Mouse (Mus musculus) NIH3T3 (cell line): Measurements from ENCODE around the gene Ldlrad3.

Experiments used
- DNase-seq: peaks from one replicate; pipeline ENCODE4 v3.0.0-alpha.2; 2012; ENCODE audit warnings: low read depth

Ldlrad3 gene

GRCm38 (mm10) chr2:102185951-102186561, at the start of gene Ldlrad3:
Ldlrad3 (minus strand) TSS chr2:102186385.
- DNase-seq = peak; percentile 93

GRCm38 (mm10) chr2:102231470-102231869, 45.3 kb upstream of the Ldlrad3 start:
- DNase-seq = no peak

GRCm38 (mm10) chr2:102229126-102229525, 42.9 kb upstream of the Ldlrad3 start:
- DNase-seq = no peak

DNA sequence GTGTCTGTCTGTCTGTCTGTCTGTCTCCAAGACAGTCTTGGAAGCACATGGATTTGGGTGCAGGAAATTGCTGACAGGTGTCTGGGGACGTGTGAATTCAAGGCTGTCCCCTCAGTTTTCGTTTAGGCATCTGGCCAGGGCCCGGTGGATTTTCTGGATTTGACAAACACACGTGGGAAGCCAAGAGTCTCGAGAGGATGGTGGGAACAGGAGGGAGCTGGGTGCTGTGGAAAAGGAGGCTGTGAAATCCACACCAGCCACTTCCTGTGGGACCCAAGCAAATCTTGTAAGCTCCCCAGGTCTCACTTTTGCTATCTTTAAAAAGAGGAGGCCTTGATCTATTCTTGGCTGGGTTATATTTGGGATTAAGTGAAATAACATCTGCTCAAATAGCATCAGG, 42.1 kb upstream of the Ldlrad3 start:
- no peak for DNase-seq

- DNase-seq = no peak
Observed at GRCm38 (mm10) chr2:102227839-102228238, 41.7 kb upstream of the Ldlrad3 start.

DNA sequence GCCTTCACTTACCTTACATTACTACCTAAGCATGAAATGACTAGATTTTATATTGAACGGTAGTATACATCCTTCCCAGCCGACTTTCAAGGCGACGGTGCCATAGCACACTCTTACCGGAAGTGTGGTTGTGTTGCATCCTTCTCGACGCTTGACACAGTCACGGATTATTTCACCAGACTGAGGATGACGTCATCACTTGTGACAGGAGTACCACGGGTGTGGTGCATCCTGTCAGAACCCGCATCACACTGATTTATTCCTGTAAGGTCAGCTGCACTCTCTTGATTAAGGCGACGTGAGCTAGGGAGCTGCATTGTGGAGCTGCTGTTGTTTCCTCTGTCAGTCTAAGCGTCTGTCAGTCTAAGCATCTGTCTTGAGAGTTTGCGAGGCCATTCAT, 40.1 kb upstream of the Ldlrad3 start:
- no peak for DNase-seq

- no peak for DNase-seq
Observed at GRCm38 (mm10) chr2:102223355-102224128, 37.4 kb upstream of the Ldlrad3 start.

DNA sequence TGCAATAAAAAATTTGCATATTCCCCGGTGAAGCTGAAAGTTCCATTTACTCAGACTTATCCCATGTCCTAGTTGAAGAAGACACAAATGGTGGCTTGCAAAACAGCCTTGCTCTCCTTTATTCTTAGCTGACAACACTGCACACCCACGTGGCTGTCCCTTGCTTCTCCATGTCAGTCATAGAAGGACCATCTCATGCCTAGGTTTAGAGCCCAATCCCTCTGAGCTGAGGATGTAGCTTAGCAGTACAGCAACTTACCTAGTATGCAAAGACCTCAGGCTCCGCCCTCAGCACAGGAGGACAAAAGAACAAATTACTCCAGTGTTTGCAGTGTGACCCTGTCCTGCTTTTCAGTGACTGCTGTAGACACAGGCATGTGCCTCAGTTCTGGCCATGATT, 36.6 kb upstream of the Ldlrad3 start:
- DNase-seq = no peak

GRCm38 (mm10) chr2:102216817-102217216, 30.6 kb upstream of the Ldlrad3 start:
- DNase-seq = no peak

DNA sequence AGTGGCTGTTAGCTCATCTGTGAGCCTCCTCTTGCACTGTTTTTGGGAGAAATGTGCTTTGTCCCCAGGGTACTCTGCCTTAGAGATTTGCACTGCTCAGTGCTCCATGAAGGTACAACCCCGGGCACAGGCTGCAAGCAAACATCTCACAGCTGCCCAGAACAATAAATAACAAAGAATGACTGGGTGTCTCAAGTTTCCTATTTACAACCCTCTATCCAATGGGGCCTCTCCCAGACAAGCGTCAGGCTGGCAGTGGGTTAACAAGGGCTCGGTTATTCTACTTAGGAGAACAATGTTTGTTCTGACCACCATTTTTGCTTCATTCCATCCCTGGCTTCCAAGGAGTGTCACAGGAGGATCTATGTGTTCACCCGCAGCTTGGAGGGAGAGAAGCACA, 25.9 kb upstream of the Ldlrad3 start:
- DNase-seq = no peak

DNA sequence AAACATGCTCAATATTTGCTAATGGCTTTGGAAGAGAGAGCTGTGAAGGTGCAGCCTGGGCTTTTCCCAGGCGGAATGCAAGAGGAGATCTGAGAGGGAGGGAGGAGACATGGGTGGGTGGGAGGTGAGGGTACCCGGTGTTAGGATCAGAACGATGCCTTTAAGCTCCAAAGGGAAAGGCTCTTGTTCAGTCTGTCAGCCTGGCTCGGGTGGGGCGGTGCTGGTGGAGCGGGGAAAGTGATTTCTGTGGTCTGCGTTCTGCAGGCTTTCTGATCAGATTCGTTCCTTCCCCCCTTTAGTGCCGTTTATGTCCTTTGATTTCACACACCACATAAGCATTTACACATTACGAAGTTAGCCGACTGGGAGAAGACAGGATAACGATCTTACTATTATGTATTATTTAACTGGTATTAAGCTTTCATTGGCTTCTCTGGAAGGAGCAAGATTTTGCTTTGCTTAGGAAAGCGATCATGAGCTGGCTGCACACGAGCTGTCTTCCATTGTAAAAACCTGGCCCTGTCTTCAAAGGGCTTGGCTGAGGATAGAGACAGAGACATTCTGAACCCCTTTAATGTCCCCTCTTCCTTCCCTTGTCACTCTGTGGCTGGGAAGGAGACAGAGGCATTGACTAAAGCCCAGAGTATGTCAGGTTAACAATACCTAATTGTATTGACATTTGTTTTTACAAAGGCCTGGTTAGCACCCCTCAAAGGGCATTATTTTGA, 19.7 kb upstream of the Ldlrad3 start:
- no peak for DNase-seq

DNA sequence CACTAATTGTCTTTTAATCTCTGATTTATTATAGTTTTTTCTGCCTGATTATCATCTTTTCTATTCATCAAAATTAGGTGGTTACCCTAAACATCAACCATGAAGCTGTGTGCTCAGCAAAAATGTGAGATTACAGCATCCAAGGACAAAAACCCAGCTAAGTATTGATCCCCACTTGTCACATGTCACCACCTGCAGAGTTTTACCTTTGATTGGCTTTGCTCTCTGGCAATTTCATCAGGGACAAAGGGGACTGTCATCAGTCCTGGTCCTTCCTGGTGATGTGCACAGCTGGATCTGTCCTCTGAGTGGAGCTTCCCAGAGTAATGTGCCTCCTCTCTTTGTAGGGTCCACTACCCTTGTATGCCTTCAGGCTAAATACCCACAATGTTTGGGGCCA, 17.3 kb upstream of the Ldlrad3 start:
- DNase-seq = no peak

- DNase-seq = no peak
Observed at GRCm38 (mm10) chr2:102202211-102202770, 16.1 kb upstream of the Ldlrad3 start.

GRCm38 (mm10) chr2:102201198-102201948, 15.2 kb upstream of the Ldlrad3 start:
- DNase-seq = peak; percentile 83

GRCm38 (mm10) chr2:102197332-102197731, 11.1 kb upstream of the Ldlrad3 start:
- peak; percentile 21 for DNase-seq

DNA sequence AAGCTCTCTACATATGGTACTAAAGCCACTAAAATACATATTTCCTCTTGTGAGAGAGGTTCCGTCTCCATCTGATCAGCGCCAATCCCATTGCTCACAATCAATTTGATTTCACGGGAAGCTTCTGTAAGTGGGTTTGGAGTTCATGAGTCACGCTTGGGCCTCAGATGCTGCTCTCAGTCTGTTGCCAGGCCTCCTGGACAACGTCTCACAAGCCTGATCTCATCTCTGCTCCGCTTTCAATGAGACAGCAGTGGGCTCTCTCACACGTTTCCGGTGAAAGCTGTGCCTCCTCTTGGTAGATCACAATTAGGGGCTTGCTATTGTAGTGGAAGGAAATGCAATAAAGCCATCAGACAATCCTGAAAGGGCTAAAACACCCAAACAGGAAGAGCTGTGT, 10.5 kb upstream of the Ldlrad3 start:
- peak; percentile 33 for DNase-seq

GRCm38 (mm10) chr2:102195494-102195893, 9.3 kb upstream of the Ldlrad3 start:
- DNase-seq = no peak

GRCm38 (mm10) chr2:102194247-102194646, 8.1 kb upstream of the Ldlrad3 start:
- DNase-seq = no peak

GRCm38 (mm10) chr2:102192943-102193820, 7.0 kb upstream of the Ldlrad3 start:
- DNase-seq = peak; percentile 71

- no peak for DNase-seq
Observed at GRCm38 (mm10) chr2:102191736-102192135, 5.6 kb upstream of the Ldlrad3 start.

- DNase-seq = no peak
Observed at GRCm38 (mm10) chr2:102190956-102191355, 4.8 kb upstream of the Ldlrad3 start.
